Mouse (Mus musculus): ENCODE data around the gene Taf1d. TPM values are rescaled to one million over a fixed set of nuclear protein-coding genes. Genes with fewer than 3 reads are reported as not detected.
A peak's percentile ranks its signal among the peaks of the same experiment; 100 is the strongest.
"Not testable (repeated sequence)": the region's sequence is repeated elsewhere in the genome, so short reads cannot be mapped to it uniquely, and the experiment has no call there.

Gene Taf1d
- total RNA-seq (2021): 10 to 100 TPM; 48.3 to 55.4 TPM
- long read RNA-seq, experiment 1, partial matches to known transcripts: 2 of 6 reads
- long read RNA-seq, experiment 1, other reads (novel, unspliced or antisense): 1 of 6 reads
- long read RNA-seq, experiment 2, partial matches to known transcripts: 0 of 5 reads
- long read RNA-seq, experiment 2, other reads (novel, unspliced or antisense): 3 of 5 reads

- intact Hi-C loops (cut with DNase I; ENCODE audit: low total_unique reads): no loop called here
- peak; percentile 97 for DNase-seq
Observed at GRCm38 (mm10) chr9:15305503-15306397, at the start of gene Taf1d. Taf1d (plus strand) TSS chr9:15306214.

GRCm38 (mm10) chr9:15256214-15256613, 49.8 kb upstream of the Taf1d start:
- intact Hi-C loops (cut with DNase I; ENCODE audit: low total_unique reads): no loop called here

GRCm38 (mm10) chr9:15261980-15262379, 44.0 kb upstream of the Taf1d start:
- DNase-seq: no peak
- intact Hi-C loops (cut with DNase I; ENCODE audit: low total_unique reads): no loop called here

More at GRCm38 (mm10) chr9:15256214-15256613, 49.8 kb upstream of the Taf1d start:
- DNase-seq: no peak

- intact Hi-C loops (cut with DNase I; ENCODE audit: low total_unique reads): no loop called here
Observed at GRCm38 (mm10) chr9:15263487-15263886, 42.5 kb upstream of the Taf1d start.

GRCm38 (mm10) chr9:15273981-15274380, 32.0 kb upstream of the Taf1d start:
- intact Hi-C loops (cut with DNase I; ENCODE audit: low total_unique reads): no loop called here
- no peak for DNase-seq

More at GRCm38 (mm10) chr9:15263487-15263886, 42.5 kb upstream of the Taf1d start:
- no peak for DNase-seq

GRCm38 (mm10) chr9:15276855-15277254, 29.2 kb upstream of the Taf1d start:
- intact Hi-C loops (cut with DNase I; ENCODE audit: low total_unique reads): no loop called here
- DNase-seq: no peak

- no peak for DNase-seq
- intact Hi-C loops (cut with DNase I; ENCODE audit: low total_unique reads): no loop called here
Observed at GRCm38 (mm10) chr9:15278343-15278742, 27.7 kb upstream of the Taf1d start.

- no peak for DNase-seq
- intact Hi-C loops (cut with DNase I; ENCODE audit: low total_unique reads): no loop called here
Observed at GRCm38 (mm10) chr9:15279139-15279648, 26.8 kb upstream of the Taf1d start.

- intact Hi-C loops (cut with DNase I; ENCODE audit: low total_unique reads): no loop called here
- DNase-seq: peak; percentile 93
Observed at GRCm38 (mm10) chr9:15279649-15280490, 26.1 kb upstream of the Taf1d start, which contains the start of gene Med17. Med17 (minus strand) TSS chr9:15279931.

GRCm38 (mm10) chr9:15280491-15280879, 25.5 kb upstream of the Taf1d start:
- intact Hi-C loops (cut with DNase I; ENCODE audit: low total_unique reads): no loop called here
- DNase-seq: no peak

GRCm38 (mm10) chr9:15285443-15285842, 20.6 kb upstream of the Taf1d start:
- intact Hi-C loops (cut with DNase I; ENCODE audit: low total_unique reads): no loop called here
- no peak for DNase-seq

- intact Hi-C loops (cut with DNase I; ENCODE audit: low total_unique reads): no loop called here
- no peak for DNase-seq
Observed at GRCm38 (mm10) chr9:15287846-15288245, 18.2 kb upstream of the Taf1d start.

- DNase-seq: no peak
- intact Hi-C loops (cut with DNase I; ENCODE audit: low total_unique reads): no loop called here
Observed at GRCm38 (mm10) chr9:15288402-15288801, 17.6 kb upstream of the Taf1d start.

- intact Hi-C loops (cut with DNase I; ENCODE audit: low total_unique reads): no loop called here
- DNase-seq: no peak
Observed at GRCm38 (mm10) chr9:15289251-15289650, 16.8 kb upstream of the Taf1d start.

- intact Hi-C loops (cut with DNase I; ENCODE audit: low total_unique reads): no loop called here
- DNase-seq: no peak
Observed at GRCm38 (mm10) chr9:15297112-15297511, 8.9 kb upstream of the Taf1d start.

- no peak for DNase-seq
- intact Hi-C loops (cut with DNase I; ENCODE audit: low total_unique reads): no loop called here
Observed at GRCm38 (mm10) chr9:15298451-15298850, 7.6 kb upstream of the Taf1d start.

GRCm38 (mm10) chr9:15300056-15300455, 6.0 kb upstream of the Taf1d start:
- intact Hi-C loops (cut with DNase I; ENCODE audit: low total_unique reads): no loop called here
- no peak for DNase-seq

- DNase-seq: peak; percentile 13
- intact Hi-C loops (cut with DNase I; ENCODE audit: low total_unique reads): no loop called here
Observed at GRCm38 (mm10) chr9:15301399-15301798, 4.6 kb upstream of the Taf1d start.

GRCm38 (mm10) chr9:15302006-15302405, 4.0 kb upstream of the Taf1d start:
- intact Hi-C loops (cut with DNase I; ENCODE audit: low total_unique reads); DNase-seq: not testable (repeated sequence)

- no peak for DNase-seq
- intact Hi-C loops (cut with DNase I; ENCODE audit: low total_unique reads): no loop called here
Observed at GRCm38 (mm10) chr9:15302881-15303280, 3.1 kb upstream of the Taf1d start.

Data from gastrocnemius, postnatal 14 days (tissue).